Mouse (Mus musculus): Measurements from ENCODE around the gene Glyctk.
A peak's percentile ranks its signal among the peaks of the same experiment; 100 is the strongest.

Glyctk gene

DNA sequence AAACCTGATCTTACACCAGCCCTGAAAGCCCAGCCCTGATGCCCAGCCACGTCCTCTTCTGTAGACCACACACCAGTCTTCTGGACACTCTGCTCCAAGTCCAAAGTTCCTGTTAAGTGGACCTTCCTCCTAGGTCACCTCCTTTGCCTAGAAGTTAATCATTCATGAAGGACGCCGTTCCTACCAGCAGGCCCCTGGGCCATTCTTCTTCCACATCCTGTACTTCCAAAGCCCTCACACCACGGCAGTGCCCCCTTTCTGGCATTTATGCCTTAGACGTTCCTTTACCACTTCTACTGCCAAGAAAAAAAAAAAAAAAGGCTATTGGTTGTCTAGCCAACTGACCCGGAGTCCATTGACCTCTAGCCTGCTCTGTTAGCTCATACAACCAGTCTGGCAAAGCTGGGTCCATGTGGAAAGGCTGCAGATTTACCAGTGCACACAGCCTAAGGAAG is at the start of gene Glyctk:
TSS of gene Glyctk (minus strand) at position 102 of the 455 bp plus-strand sequence.
- no peak for DNase-seq

DNA sequence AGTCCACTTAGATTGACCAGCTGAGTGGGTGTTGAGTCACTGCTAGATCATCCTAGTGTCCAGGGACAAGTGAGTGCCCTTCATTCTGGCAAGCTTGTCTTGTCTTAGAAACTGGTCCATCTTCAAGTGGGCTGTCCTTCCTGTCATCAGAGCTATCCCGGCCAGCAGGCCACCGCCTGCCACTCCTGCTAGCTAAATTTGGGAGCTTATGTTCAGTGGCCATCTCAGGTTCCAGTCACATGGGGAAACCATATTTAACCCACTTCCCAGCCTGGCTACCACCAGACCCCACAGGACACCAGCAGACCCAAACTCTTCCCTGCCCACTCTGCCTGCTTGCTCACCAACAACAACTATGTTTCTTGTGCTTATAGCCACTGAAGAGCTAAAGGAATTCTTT is 48.6 kb upstream of the Glyctk start:
- DNase-seq: no peak

- DNase-seq: no peak
These were observed 47.9 kb upstream of the Glyctk start for GRCm38 (mm10) chr9:106205713-106206290.

- DNase-seq: peak; percentile 41
These were observed 46.3 kb upstream of the Glyctk start for GRCm38 (mm10) chr9:106203990-106204851.

DNA sequence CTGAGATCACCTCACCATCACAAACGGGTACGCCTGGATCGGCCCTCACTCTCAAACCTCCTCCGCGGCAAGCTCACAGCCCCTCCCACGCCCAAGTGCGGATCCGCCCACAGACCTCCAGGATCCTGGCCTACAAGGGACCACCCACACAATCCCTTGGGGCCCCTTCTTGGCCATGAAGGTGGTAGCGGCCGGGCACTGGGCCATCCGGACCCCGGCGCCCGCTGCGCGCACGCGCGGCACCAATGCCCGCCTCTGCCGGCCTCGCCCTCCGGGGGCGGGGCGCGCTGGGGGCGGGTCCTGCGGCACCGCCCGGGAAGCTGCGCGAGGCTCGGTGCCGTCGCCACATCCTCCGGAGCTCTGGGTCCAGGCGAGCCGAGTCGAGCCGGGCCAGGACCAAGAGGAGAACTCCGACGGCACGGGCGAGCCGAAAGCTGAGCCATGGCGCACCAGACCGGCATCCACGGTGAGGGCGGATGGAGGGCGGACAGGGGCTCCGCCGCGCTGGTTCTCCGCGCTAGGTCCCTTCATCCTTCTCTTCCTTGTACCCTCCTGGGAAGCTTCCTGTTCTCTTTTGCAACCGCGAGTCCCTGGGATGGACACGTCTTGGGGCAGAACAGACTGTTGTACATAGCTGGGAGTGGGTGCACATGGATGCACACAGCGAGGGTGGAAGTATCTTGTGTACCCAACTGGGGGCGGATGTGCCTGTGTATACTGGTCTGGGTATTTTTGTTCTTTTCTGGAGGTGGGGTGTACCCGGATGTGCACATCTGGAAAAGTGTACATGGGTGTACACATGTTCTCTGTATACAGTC is 45.1 kb upstream of the Glyctk start, which contains the start of gene Twf2:
TSS of gene Twf2 (plus strand) at position 290 of the 818 bp plus-strand sequence.
- peak; percentile 94 for DNase-seq

- no peak for DNase-seq
These were observed 44.0 kb upstream of the Glyctk start for GRCm38 (mm10) chr9:106201895-106202294.

- DNase-seq: no peak
These were observed 41.8 kb upstream of the Glyctk start, which contains the start of gene Ppm1m for GRCm38 (mm10) chr9:106199535-106200272. Gene Ppm1m, minus strand, starts transcription at chr9:106199746.

DNA sequence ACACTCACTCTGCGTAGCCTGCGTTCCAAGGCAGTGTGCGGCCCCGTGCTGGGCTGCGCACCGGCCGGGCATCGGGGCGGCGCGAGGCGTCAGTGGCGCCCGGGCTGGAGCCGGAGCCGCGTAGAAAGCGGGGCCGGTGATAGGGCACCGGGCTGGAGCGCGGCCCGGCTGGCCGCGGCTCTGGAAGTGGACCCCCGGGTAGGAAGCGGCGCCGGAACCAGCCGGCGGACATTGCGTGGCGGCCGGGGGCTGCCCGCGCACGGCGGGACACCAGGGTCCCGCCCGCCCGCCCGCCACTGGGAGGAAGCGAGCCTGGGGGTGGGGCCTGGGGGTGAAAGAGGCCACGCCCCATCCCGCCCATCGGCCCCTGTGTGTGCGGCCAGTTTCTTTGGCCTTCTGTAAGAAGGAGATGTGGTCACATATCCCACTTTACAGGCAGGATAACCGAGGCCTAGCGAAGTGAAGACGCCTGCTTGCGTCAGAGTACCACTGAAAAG is 41.1 kb upstream of the Glyctk start:
- peak; percentile 90 for DNase-seq

GRCm38 (mm10) chr9:106197732-106198131 is 39.8 kb upstream of the Glyctk start:
- no peak for DNase-seq

GRCm38 (mm10) chr9:106197081-106197713 is 39.3 kb upstream of the Glyctk start:
- DNase-seq: no peak

DNA sequence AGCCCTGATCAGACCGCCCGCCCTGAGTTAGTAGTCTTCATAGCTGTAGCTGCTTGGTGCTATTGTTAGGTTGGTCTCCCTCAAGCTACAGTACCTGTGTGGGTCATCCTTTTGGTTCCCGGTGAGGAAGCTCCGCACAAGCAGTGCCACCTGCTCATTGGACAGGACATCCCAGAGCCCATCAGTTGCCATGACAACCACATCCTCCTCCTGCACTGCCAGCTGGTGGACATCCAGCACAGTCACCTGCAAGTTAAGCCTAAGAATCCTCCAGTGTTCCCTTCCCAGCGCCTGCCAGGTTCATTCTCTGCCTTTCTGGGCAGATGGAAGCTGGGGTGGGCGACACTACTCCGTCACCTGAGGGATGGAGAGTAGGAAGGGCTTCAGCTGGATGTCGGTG is 37.8 kb upstream of the Glyctk start:
- DNase-seq: no peak

GRCm38 (mm10) chr9:106193930-106194807 is 36.2 kb upstream of the Glyctk start:
- no peak for DNase-seq

DNA sequence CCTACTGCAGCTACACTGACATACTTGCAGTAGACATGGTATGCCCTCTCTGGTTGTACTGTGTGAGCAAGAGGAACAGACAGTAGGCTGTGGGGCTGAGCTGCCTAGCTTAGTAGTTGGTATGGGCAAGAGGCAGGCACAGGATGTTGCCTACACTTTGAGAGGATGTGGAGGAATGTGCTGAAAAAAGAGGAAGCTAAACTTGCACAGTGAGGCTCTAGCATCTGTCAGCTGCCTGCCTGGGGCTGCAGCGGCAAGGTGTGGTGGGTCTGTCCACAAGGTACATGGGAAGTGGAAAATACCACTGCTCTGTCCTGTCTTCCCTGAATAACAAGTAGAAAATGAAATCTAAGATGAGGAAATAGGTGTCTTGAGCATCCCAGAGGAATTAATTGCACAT is 35.1 kb upstream of the Glyctk start:
- no peak for DNase-seq

DNA sequence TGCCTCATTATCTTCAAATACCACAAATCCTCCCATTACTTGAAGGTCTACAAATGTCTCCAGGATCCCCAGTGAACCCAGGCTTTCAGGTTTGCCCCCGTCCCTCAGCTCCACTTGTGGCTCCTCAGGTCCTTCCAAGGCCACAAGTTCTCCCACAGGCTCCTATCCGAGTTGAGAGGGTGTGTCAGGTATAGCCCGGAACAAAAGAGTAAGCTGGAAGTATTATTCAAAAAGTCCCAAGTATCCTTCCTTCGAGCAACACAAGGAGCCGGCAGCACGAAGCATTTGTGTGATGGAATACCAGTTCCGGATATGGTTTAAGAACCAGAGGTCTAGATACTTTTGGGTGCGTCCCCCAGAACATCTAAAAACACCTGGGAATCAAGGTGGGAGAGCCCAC is 34.1 kb upstream of the Glyctk start:
- no peak for DNase-seq

DNA sequence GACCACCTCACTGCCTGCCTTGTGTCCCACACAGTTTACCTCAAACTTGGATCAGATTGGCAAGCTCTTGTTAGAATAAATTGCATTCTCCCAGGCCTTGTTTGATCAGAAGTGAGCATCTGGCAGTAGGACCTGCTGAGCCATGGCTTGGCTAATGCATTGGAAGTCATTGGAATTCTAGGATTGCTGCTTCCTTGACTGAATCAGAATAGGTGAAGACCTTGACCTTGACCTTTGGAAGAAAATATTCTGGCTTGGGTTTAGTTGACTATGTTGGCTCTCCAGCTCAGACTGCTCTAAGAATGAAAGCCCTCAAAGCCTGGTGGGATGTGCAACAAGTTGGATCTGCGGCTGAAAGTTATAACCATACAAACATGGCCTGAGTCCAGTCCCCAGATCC is 33.4 kb upstream of the Glyctk start:
- DNase-seq: no peak

- no peak for DNase-seq
These were observed 26.1 kb upstream of the Glyctk start for GRCm38 (mm10) chr9:106183996-106184395.

- DNase-seq: no peak
These were observed 24.2 kb upstream of the Glyctk start for GRCm38 (mm10) chr9:106182146-106182545.

DNA sequence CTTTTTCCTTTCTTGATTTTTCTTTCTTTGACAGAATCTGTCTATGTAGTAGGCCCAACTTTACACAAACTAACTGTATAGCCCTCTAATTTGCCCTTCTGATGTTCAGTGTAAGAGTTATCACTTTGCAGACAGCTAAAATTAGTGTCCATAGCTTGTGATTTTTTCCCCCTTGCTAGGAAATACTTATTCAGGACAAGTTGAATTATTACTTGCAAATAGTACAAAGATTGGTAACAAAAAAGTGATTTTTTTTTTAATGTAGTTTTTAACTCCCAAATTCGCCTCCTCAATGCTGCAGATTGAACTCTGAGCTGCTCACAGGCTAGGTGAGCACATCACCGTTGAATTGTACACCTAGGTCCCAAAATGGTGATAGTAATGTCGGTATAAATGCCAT is 22.0 kb upstream of the Glyctk start:
- DNase-seq: no peak

GRCm38 (mm10) chr9:106179454-106179853 is 21.5 kb upstream of the Glyctk start:
- DNase-seq: no peak

GRCm38 (mm10) chr9:106177799-106178198 is 19.9 kb upstream of the Glyctk start:
- DNase-seq: no peak

GRCm38 (mm10) chr9:106176769-106177168 is 18.8 kb upstream of the Glyctk start:
- no peak for DNase-seq
